Mouse (Mus musculus): ENCODE data around the gene Ccnt1. TPM values are rescaled to one million over a fixed set of nuclear protein-coding genes. Genes with fewer than 3 reads are reported as not detected.

The Ccnt1 gene
- total RNA-seq, 2 experiments from 2014 or later: 43.8 to 48.3 TPM

DNA sequence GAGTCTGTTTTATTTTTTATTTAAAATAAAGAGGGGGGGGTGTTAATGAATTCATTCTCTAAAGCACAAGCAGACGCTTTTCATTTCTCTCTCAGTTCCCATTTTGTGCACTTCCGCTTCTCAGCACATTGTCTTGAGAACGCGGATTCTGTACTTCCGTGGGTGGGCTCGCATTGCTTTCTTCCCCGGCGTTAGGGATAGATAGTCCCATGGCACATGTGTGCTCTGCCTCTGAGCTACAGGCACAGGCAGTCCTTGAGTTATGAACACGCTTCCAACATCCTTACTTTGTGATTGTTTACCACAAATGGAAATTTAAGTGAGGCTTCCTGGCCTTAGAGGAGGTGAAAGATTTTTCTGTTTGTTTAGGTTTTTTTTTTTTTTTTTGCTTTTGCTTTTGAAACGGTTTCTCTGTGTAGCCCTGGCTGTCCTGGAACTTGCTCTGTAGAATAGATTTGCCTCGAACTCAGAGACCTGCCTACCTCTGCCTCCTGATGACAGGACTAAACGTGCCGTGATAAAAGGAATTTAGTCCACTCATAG is 59.3 kb downstream of the Ccnt1 start:
- no peak for DNase-seq (ENCODE audit: low spot score in 2 of 2)
- peak overlapping the region; percentile 48; the same call in 1 of the 2 replicates for H3K4me3 ChIP-seq
- no peak for TF ChIP-seq CTCF (conservative IDR thresholded peaks at IDR 0.05)
- H3K27ac ChIP-seq: peak overlapping the region; percentile 49; the same call in 1 of the 2 replicates

DNA sequence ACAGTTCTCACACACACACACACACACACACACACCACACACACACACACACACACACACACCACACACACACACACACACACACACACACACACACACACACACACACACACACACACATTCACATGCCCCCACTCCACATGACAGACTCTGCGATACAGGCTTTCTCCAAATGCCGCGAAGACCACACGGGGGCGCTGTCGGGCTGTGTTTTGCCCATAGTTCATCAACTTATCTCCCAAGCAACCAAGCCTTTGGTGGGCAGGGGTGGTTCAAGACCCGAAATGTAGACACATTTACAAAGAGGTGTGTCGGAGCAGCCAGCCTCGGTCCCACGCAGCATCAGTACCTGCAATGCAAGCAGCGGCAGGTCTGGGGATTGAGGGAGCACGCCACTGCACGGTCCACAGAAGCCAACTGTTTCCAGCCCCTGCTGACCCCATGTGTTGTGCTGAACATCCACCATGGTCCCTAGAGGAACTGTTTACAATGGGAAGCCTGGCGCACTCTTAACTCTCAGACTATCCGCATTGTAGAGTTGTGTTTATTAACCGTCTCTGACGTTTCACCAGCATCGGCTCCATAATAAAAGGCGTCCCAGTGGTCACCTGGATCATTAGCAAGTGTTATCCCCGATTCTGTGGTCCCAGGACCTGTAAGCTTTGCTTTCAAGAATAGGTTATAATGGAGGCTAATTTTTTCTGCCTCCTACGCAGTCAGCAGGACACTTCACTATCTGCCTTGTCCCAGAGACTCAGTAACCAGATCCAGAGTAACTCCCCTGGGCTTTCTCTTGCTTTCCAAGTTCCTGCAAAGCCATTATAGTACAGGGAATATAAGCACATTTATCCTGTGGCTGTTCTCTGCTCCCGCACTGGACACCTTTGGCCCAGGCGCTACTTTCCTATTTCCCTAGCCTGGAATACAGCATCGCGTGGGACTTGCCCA is 60.0 kb downstream of the Ccnt1 start:
- TF ChIP-seq CTCF (conservative IDR thresholded peaks at IDR 0.05): peak; percentile 73
- peak overlapping the region; percentile 48 for H3K4me3 ChIP-seq
- peak; percentile 53 to 80 for DNase-seq (ENCODE audit: low spot score in 2 of 2)
- H3K27ac ChIP-seq: peak overlapping the region; percentile 49; the same call in 1 of the 2 replicates

DNA sequence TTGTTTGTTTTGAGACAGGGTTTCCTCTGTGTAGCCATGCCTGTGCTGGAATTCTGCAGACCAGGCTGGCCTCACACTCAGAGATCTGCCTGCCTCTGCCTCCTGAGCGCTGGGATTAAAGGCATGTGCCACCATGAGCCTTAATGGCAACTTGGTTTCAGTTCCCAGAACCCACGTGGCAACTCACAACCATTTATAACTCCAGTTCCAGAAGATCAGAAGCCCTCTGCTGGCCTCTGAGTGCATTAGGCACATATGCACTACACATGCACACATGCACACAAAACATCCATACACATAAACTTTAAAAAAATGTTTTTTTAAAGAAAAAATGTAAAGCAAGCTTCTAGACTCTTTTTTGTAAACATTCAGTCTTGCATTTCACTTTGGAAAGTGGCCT is 61.3 kb downstream of the Ccnt1 start:
- no peak; the same call in 1 of the 2 replicates for TF ChIP-seq CTCF (conservative IDR thresholded peaks at IDR 0.05)
- no peak overlapping the region for H3K27ac ChIP-seq
- no peak overlapping the region for H3K4me3 ChIP-seq
- no peak for DNase-seq (ENCODE audit: low spot score in 2 of 2)

DNA sequence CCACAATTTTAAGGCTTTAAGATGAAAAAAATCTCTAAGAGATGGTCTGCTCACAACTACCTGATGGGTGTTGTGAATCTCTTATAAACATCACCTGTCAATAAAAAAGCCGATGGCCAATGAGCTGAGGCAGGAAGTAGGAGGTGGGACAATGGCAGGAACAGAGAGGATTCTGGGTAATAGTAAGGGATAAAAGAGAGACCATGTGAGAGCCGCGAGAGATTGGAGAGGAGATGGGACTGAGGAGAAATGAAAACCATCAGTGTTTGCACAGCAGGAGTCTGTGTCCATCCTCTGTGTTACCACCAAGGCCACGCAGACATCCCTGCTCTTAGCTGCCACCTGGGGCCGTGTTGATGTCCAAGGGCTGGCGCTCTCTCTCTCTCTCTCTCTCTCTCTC is 63.4 kb downstream of the Ccnt1 start:
- no peak overlapping the region for H3K4me3 ChIP-seq
- no peak overlapping the region for H3K27ac ChIP-seq
- DNase-seq (ENCODE audit: low spot score in 2 of 2): no peak
- TF ChIP-seq CTCF (conservative IDR thresholded peaks at IDR 0.05): no peak

DNA sequence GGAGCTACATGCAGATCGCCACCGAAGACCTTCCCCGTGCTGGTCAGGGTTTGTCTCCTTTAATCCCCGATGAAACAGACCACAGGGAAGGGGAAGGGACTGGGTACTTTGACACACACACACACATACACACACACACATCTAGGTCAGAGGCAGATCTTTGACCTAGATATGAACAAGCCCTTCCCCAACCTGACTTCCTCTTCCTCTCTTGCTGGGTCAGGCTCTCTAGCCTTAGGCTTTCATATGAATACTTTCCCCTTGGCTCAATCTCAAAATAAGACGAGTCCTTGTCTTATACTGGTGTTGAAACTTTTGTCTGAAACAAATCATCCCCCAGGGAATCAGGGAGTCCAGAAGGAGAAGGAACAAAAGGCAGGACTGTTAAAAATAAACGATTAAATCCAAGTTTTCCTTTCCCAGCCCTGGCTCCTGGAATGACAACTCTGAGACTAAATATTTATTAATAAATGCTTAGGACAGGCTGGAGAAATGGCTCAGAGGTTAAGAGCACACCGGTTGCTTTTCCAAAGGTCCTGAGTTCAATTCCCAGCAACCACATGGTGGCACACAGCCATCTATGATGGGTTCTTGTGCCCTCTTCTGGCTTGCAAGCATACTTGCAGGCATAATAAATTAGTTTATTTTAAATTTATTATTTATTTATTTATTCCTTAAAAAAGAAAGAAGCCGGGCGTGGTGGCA is 64.3 kb downstream of the Ccnt1 start:
- no peak for DNase-seq (ENCODE audit: low spot score in 2 of 2)
- H3K4me3 ChIP-seq: no peak overlapping the region
- peak; percentile 51 for TF ChIP-seq CTCF (conservative IDR thresholded peaks at IDR 0.05)
- no peak overlapping the region for H3K27ac ChIP-seq

DNA sequence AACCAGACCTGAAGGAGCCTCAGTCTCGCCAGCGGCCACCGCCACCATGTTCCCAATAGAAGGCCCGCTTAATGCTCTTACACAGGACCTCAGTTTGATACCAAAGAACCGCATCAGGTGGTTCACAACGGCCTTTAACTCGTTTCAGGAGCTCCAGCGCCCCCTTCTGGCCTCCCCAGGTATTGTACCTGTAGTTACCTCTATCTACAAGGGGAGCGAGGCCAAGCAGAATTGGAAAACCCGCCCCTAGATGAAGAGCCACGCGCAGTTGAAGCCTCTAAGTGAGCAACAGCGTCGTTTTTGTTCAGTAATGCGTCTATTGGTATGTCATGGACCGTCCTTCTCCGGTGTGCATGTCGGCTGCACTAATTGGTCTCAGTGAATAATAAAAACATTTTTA is 66.2 kb downstream of the Ccnt1 start:
- H3K4me3 ChIP-seq: no peak overlapping the region
- peak; percentile 85 for TF ChIP-seq CTCF (conservative IDR thresholded peaks at IDR 0.05)
- peak in 1 of 2 experiments; percentile 71 for DNase-seq (ENCODE audit: low spot score in 2 of 2)
- H3K27ac ChIP-seq: no peak overlapping the region

DNA sequence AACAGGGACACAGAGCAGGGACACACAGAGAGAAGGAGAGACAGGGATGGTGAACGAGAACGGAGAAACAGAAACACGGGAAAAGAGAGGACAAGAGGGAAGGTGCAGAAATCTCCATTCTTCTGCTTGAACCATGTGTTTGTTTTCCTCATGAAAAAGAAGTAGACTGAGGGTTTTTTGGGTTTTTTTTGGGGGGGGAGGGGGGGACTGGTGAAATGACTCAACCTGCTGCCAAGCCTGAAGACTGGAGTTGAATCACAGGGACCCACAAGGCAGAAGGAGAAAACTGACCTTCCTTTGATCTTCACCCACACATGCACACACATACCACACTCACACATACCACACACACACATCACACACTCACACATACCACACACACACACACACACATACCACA is 67.4 kb downstream of the Ccnt1 start:
- TF ChIP-seq CTCF (conservative IDR thresholded peaks at IDR 0.05): no peak
- Histone ChIP-seq H3K4me3 (no peak overlapping the region), H3K27ac (no peak overlapping the region)
- DNase-seq (ENCODE audit: low spot score in 2 of 2): no peak

DNA sequence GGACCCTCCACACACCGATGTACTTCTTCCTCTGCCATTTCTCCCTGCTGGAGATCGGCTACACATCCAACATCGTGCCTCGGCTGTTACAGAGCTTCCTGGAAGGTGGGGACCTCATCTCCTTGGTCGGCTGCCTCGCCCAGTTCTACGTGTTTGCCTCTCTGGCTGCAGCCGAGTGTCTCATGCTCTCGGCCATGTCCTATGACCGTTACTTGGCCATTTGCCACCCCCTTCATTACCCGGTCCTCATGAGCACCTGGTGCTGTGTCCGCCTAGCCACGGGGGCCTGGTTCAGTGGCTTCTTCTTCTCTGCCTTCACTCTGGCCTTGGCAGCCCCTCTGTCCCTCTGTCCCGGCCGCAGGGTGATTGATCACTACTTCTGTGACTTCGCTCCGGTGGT is 73.1 kb downstream of the Ccnt1 start:
- H3K4me3 ChIP-seq: no peak overlapping the region
- no peak for DNase-seq (ENCODE audit: low spot score in 2 of 2)
- H3K27ac ChIP-seq: no peak overlapping the region
- TF ChIP-seq CTCF (conservative IDR thresholded peaks at IDR 0.05): no peak

DNA sequence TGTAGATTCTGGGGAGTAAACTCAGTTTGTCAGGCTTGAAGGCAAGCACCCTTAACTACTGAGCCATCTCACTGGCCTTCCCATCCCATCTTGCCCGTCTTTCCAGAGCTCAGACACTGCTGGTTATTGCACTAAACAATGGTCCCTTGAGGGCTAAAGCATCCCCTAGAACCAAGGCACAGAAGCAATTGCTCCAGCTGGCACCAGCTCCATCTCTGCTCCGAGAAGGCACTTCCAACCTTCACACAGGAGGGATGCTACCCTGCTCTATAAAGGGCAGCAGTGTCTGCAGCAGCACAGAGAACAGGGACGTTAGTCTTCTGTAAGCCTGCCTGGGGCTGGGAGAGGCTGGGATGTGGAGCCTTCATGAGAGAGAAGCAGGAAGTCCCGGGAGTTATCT is 78.6 kb downstream of the Ccnt1 start, which contains the start of gene Olfr279:
Olfr279 (plus strand) TSS at position 301 of the 400 bp plus-strand sequence.
- no peak for DNase-seq (ENCODE audit: low spot score in 2 of 2)
- Histone ChIP-seq H3K4me3 (no peak within 1 kb of the TSS), H3K27ac (no peak within 1 kb of the TSS)
- TF ChIP-seq CTCF (conservative IDR thresholded peaks at IDR 0.05): no peak

DNA sequence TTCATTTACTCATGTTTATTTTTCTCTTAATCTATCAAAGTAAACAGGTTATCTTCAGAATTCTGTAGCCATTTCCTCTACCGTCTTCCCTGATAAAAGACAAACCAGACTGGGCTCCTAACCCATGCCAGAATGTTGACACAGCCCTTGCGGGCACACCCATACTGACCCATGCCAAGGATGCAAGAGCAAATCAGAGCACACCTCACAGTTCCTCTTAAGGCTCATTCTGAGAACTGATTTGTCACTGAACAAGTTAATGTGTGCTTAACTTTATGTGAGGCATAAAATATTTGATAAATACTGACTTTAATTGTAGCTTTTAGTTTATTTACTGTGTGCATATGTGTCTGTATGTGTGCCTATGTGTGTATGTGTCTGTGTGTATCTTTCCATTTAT is 79.4 kb downstream of the Ccnt1 start:
- Histone ChIP-seq H3K27ac (no peak overlapping the region), H3K4me3 (no peak overlapping the region)
- no peak for DNase-seq (ENCODE audit: low spot score in 2 of 2)
- no peak for TF ChIP-seq CTCF (conservative IDR thresholded peaks at IDR 0.05)

Small RNA genes within 50 kb of the gene (microRNA-seq; reads per million reads assigned to microRNA genes)
- 7.5 to 20.8 reads per million in 2 experiments for gene Mir1291

Other genes with a start within 250 kb of the Ccnt1 start
- gene Olfr284, start 229.9 kb downstream of the Ccnt1 start, total RNA-seq (2021): not detected
- not detected for gene Olfr283, start 190.0 kb downstream of the Ccnt1 start, total RNA-seq (2021)
- gene Olfr282, start 139.7 kb downstream of the Ccnt1 start, total RNA-seq (2021): not detected
- gene Olfr281, start 118.3 kb downstream of the Ccnt1 start, total RNA-seq (2021): not detected
- gene OR5BS1P, start 101.0 kb downstream of the Ccnt1 start, total RNA-seq (2021): not detected
- not detected for gene Lalba, start 88.2 kb downstream of the Ccnt1 start, total RNA-seq (2021)
- not detected for gene Olfr279, start 78.5 kb downstream of the Ccnt1 start, total RNA-seq (2021)
- gene Kansl2, start 36.7 kb downstream of the Ccnt1 start, total RNA-seq (2021): 10 to 100 TPM; 62.2 to 62.5 TPM
- gene 4930415O20Rik, start 81 bp upstream of the Ccnt1 start, total RNA-seq (2021): not detected
- 10 to 100 TPM; 49.6 to 52.4 TPM for gene Adcy6, start 39.2 kb upstream of the Ccnt1 start, total RNA-seq (2021)
- gene Cacnb3, start 59.9 kb upstream of the Ccnt1 start, total RNA-seq (2021): 100 to 1,000 TPM; 207 to 212 TPM
- 10 to 100 TPM; 79.7 to 87.4 TPM for gene Ddx23, start 92.0 kb upstream of the Ccnt1 start, total RNA-seq (2021)
- 1 to 10 TPM; 6.4 to 6.9 TPM for gene Rnd1, start 106.5 kb upstream of the Ccnt1 start, total RNA-seq (2021)
- gene Ccdc65, start 137.3 kb upstream of the Ccnt1 start, total RNA-seq (2021): 1 to 10 TPM; 6.7 to 9.5 TPM
- gene Fkbp11, start 157.3 kb upstream of the Ccnt1 start, total RNA-seq (2021): 1 to 10 TPM in 1 of 2 experiments, under 1 TPM in 1; 0.66 to 1.3 TPM
- 100 to 1,000 TPM; 820 to 852 TPM for gene Arf3, start 192.3 kb upstream of the Ccnt1 start, total RNA-seq (2021)
- gene Wnt10b, start 207.2 kb upstream of the Ccnt1 start, total RNA-seq (2021): under 1 TPM; 0.15 to 0.38 TPM
- gene Wnt1, start 218.9 kb upstream of the Ccnt1 start, total RNA-seq (2021): not detected
- gene Ddn, start 238.6 kb upstream of the Ccnt1 start, total RNA-seq (2021): 1,000 to 10,000 TPM; 1,636 to 1,683 TPM

Measured in layer of hippocampus, adult 2 months (tissue).